Mouse (Mus musculus) limb, embryonic 12.5 days (tissue): Measurements from ENCODE around the gene Fkbp1a. TPM values are rescaled to one million over a fixed set of nuclear protein-coding genes. Genes with fewer than 3 reads are reported as not detected.

Experiments
- ATAC-seq: fragments of 200-750 bp; cut with Nextera tagmentation; 2 replicates; pipeline ENCODE4 v1.8.0; 2017; ENCODE audit warnings: low read depth, moderate TSS enrichment; ENCODE audit not compliant: insufficient number of reproducible peaks, insufficient read depth, low FRiP score, low TSS enrichment
- H3K27ac ChIP-seq: fragments of 300-500 bp; sonication (generic); 2 replicates; pipeline ENCODE4 v1.5.1; 2016; ENCODE audit warnings: mild to moderate bottlenecking, moderate library complexity
- H3K27me3 ChIP-seq: fragments of 300-500 bp; sonication (generic); 2 replicates; pipeline ENCODE4 v1.6.1; 2016; ENCODE audit warnings: mild to moderate bottlenecking, moderate library complexity
- H3K36me3 ChIP-seq: fragments of 300-500 bp; sonication (generic); 2 replicates; pipeline ENCODE4 v1.6.1; 2016; ENCODE audit warnings: mild to moderate bottlenecking, moderate library complexity
- H3K4me1 ChIP-seq: fragments of 300-500 bp; sonication (generic); replicated peaks from 2 replicates; pipeline ENCODE4 v1.6.1; 2016
- H3K4me2 ChIP-seq: fragments of 300-500 bp; sonication (generic); 2 replicates; pipeline ENCODE4 v1.6.1; 2016; ENCODE audit warnings: mild to moderate bottlenecking, moderate library complexity
- H3K4me3 ChIP-seq: fragments of 300-500 bp; sonication (generic); replicated peaks from 2 replicates; pipeline ENCODE4 v1.5.1; 2016; ENCODE audit warnings: mild to moderate bottlenecking
- H3K9ac ChIP-seq: fragments of 300-500 bp; sonication (generic); replicated peaks from 2 replicates; pipeline ENCODE4 v1.6.1; 2016; ENCODE audit warnings: mild to moderate bottlenecking, moderate library complexity
- H3K9me3 ChIP-seq: fragments of 300-500 bp; sonication (generic); 2 replicates; pipeline ENCODE4 v1.6.1; 2016; ENCODE audit warnings: mild to moderate bottlenecking, moderate library complexity
- WGBS: fragments of 180-500 bp; shearing (Covaris S2); methylation state at CpG from one replicate; pipeline ENCODE4 v1.1.7; 2016; 5-methylcytosine and 5-hydroxymethylcytosine counted together
- polyA plus RNA-seq: library from polyadenylated mRNA; unstranded; fragments of >200 nt; fragmentation: Nextera tagmentation; extraction: Ambion mirVana; gene quantifications from 2 replicates; pipeline ENCODE4 v1.2.1, GENCODE M21; 2016

The Fkbp1a gene
- polyA plus RNA-seq, 1 experiment from 2014 or later: 428 TPM

GRCm38 (mm10) chr2:151562930-151563921 is 20.9 kb downstream of the Fkbp1a start:
- Histone ChIP-seq H3K9me3 (no peaks in the 10 kb centered on the region), H3K4me1 (no peaks in the 10 kb centered on the region), H3K9ac (no peak overlapping the region), H3K4me2 (no peak overlapping the region), H3K36me3 (peaks cover 57% of the 10 kb centered on the region), H3K27me3 (no peaks in the 10 kb centered on the region), H3K4me3 (no peak overlapping the region), H3K27ac (no peak overlapping the region)
- WGBS: 89% methylated on average over 7 of the region's 7 CpGs
- no peak for ATAC-seq

- H3K9me3 ChIP-seq: no peaks in the 10 kb centered on the region
- H3K4me2 ChIP-seq: no peak overlapping the region
- no peak overlapping the region for H3K4me3 ChIP-seq
- 91% methylated on average over 1 of the region's 1 CpGs for WGBS
- no peaks in the 10 kb centered on the region for H3K4me1 ChIP-seq
- no peak overlapping the region for H3K9ac ChIP-seq
- peaks cover 49% of the 10 kb centered on the region for H3K36me3 ChIP-seq
- no peak overlapping the region for H3K27ac ChIP-seq
- no peak for ATAC-seq
- H3K27me3 ChIP-seq: no peaks in the 10 kb centered on the region
These were observed 21.7 kb downstream of the Fkbp1a start for GRCm38 (mm10) chr2:151564006-151564405.

GRCm38 (mm10) chr2:151564986-151565385 is 22.7 kb downstream of the Fkbp1a start:
- Histone ChIP-seq H3K27ac (no peak overlapping the region), H3K9me3 (no peaks in the 10 kb centered on the region), H3K27me3 (no peaks in the 10 kb centered on the region), H3K9ac (no peak overlapping the region), H3K4me1 (no peaks in the 10 kb centered on the region), H3K4me3 (no peak overlapping the region), H3K36me3 (peaks cover 39% of the 10 kb centered on the region), H3K4me2 (no peak overlapping the region)
- WGBS: 68% methylated on average over 3 of the region's 3 CpGs
- no peak for ATAC-seq

GRCm38 (mm10) chr2:151566856-151567255 is 24.6 kb downstream of the Fkbp1a start:
- ATAC-seq: no peak

GRCm38 (mm10) chr2:151569452-151569851 is 27.2 kb downstream of the Fkbp1a start:
- H3K27ac ChIP-seq: no peak overlapping the region
- no peaks in the 10 kb centered on the region for H3K9me3 ChIP-seq
- H3K4me2 ChIP-seq: no peak overlapping the region
- no peaks in the 10 kb centered on the region for H3K4me1 ChIP-seq
- H3K9ac ChIP-seq: no peak overlapping the region
- peaks cover 3% of the 10 kb centered on the region; the same call in 1 of the 2 replicates for H3K36me3 ChIP-seq
- no peaks in the 10 kb centered on the region for H3K27me3 ChIP-seq
- WGBS: 87% methylated on average over 2 of the region's 2 CpGs
- H3K4me3 ChIP-seq: no peak overlapping the region
- no peak for ATAC-seq

More at GRCm38 (mm10) chr2:151566856-151567255, 24.6 kb downstream of the Fkbp1a start:
- Histone ChIP-seq H3K36me3 (peaks cover 21% of the 10 kb centered on the region), H3K27ac (no peak overlapping the region), H3K27me3 (no peaks in the 10 kb centered on the region), H3K4me1 (no peaks in the 10 kb centered on the region), H3K9ac (no peak overlapping the region), H3K4me2 (no peak overlapping the region), H3K9me3 (no peaks in the 10 kb centered on the region), H3K4me3 (no peak overlapping the region)
- 79% methylated on average over 6 of the region's 6 CpGs for WGBS

GRCm38 (mm10) chr2:151571873-151572700 is 29.8 kb downstream of the Fkbp1a start, which contains the start of gene Sdcbp2:
TSS of gene Sdcbp2 (plus strand) at chr2:151572622.
- Histone ChIP-seq H3K4me2 (no peak within 1 kb of the TSS), H3K36me3 (no peaks in the 10 kb centered on the region), H3K4me3 (no peak within 1 kb of the TSS), H3K27ac (no peak within 1 kb of the TSS), H3K9me3 (no peaks in the 10 kb centered on the region), H3K4me1 (peaks cover 5% of the 10 kb centered on the region; the same call in 1 of the 2 replicates), H3K9ac (no peak within 1 kb of the TSS), H3K27me3 (no peaks in the 10 kb centered on the region)
- ATAC-seq: 0 out of 2 replicates have a peak, but pooled peaks have one; percentile 9
- 79% methylated on average over 17 of the region's 17 CpGs for WGBS

- no peak overlapping the region for H3K4me2 ChIP-seq
- H3K9me3 ChIP-seq: no peaks in the 10 kb centered on the region
- no peak overlapping the region for H3K27ac ChIP-seq
- H3K4me1 ChIP-seq: peaks cover 5% of the 10 kb centered on the region; the same call in 1 of the 2 replicates
- no peaks in the 10 kb centered on the region for H3K27me3 ChIP-seq
- WGBS: 75% methylated on average over 3 of the region's 3 CpGs
- H3K36me3 ChIP-seq: no peaks in the 10 kb centered on the region
- no peak overlapping the region for H3K9ac ChIP-seq
- no peak overlapping the region for H3K4me3 ChIP-seq
- no peak for ATAC-seq
These were observed 31.4 kb downstream of the Fkbp1a start for GRCm38 (mm10) chr2:151573667-151574066.

GRCm38 (mm10) chr2:151574607-151575006 is 32.3 kb downstream of the Fkbp1a start:
- ATAC-seq: no peak
- H3K4me2 ChIP-seq: no peak overlapping the region

GRCm38 (mm10) chr2:151575119-151575698 is 32.9 kb downstream of the Fkbp1a start:
- H3K4me3 ChIP-seq: peak overlapping the region; percentile 43
- peak overlapping the region; percentile 73 for H3K4me2 ChIP-seq
- 24% methylated on average over 7 of the region's 7 CpGs for WGBS
- peaks cover 5% of the 10 kb centered on the region; the same call in 1 of the 2 replicates for H3K4me1 ChIP-seq
- H3K27ac ChIP-seq: peak overlapping the region; percentile 64; the same call in 1 of the 2 replicates
- 0 out of 2 replicates have a peak, but pooled peaks have one; percentile 30 for ATAC-seq
- H3K36me3 ChIP-seq: no peaks in the 10 kb centered on the region
- peak overlapping the region; percentile 40; the same call in 1 of the 2 replicates for H3K9ac ChIP-seq
- no peaks in the 10 kb centered on the region for H3K27me3 ChIP-seq
- H3K9me3 ChIP-seq: no peaks in the 10 kb centered on the region

More at GRCm38 (mm10) chr2:151574607-151575006, 32.3 kb downstream of the Fkbp1a start:
- WGBS: 72% methylated on average over 5 of the region's 5 CpGs
- Histone ChIP-seq H3K4me3 (no peak overlapping the region), H3K9ac (no peak overlapping the region), H3K27ac (no peak overlapping the region), H3K9me3 (no peaks in the 10 kb centered on the region), H3K27me3 (no peaks in the 10 kb centered on the region), H3K4me1 (peaks cover 5% of the 10 kb centered on the region; the same call in 1 of the 2 replicates), H3K36me3 (no peaks in the 10 kb centered on the region)

GRCm38 (mm10) chr2:151575699-151576389 is 33.6 kb downstream of the Fkbp1a start:
- H3K36me3 ChIP-seq: no peaks in the 10 kb centered on the region
- ATAC-seq: peak; percentile 85
- peak overlapping the region; percentile 43 for H3K4me3 ChIP-seq
- H3K4me1 ChIP-seq: peaks cover 5% of the 10 kb centered on the region; the same call in 1 of the 2 replicates
- H3K9ac ChIP-seq: peak overlapping the region; percentile 40; the same call in 1 of the 2 replicates
- no peaks in the 10 kb centered on the region for H3K9me3 ChIP-seq
- H3K27ac ChIP-seq: peak overlapping the region; percentile 64
- 1% methylated on average over 38 of the region's 38 CpGs for WGBS
- H3K27me3 ChIP-seq: no peaks in the 10 kb centered on the region
- peak overlapping the region; percentile 73 for H3K4me2 ChIP-seq
